Mouse (Mus musculus): ENCODE results near the gene Epo. TPM values are rescaled to one million over a fixed set of nuclear protein-coding genes. Genes with fewer than 3 reads are reported as not detected.
A peak's percentile ranks its signal among the peaks of the same experiment; 100 is the strongest.

Gene Epo
- total and polyA plus RNA-seq, 2 experiments from 2014 or later = not detected

DNA sequence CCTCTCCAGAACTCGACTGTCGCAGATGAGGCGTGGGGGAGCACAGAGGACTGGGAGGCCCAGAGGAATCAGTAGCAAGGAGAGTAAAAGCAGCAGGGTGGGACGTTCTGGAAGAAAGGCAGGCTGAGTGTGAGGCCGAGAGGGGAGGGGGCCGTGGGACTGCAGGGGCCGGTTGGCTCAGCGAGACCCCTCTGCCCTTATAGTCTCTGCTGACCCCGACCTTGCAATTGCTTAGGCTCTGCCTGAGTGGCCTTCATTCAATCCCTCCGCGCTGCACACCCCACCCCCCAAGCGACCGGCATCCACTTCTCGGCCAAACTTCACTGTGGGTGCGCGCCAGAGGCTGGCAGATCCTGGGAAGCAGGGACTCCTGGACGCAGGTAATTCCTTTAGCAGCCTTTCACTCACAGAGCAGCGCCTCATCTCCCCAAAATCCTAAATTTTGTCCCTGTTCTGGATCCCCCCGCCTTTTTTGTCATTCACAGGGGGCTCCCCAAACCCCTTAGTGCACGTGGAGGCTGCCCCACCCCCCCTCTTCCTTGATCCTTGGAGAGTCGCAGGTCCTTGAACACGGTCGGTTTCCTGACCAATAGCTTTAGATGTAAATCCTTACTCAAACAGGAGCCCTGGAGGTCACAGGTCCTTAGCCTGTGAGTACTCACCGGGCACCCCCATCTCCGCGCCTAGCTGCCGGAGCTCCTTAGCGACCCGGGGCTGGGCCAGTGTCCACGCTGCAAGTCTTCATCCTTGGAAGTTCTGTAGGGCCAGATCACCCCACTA lies 47.8 kb downstream of the Epo start:
- no peaks in the 10 kb centered on the region for H3K36me3 ChIP-seq (ENCODE audit: insufficient read depth)
- ATAC-seq (no peak), DNase-seq (no peak)
- H3K4me3 ChIP-seq (ENCODE audit: low read depth, low read length) = peak overlapping the region; percentile 11; the same call in 1 of the 2 replicates
- H3K4me1 ChIP-seq (ENCODE audit: insufficient read depth) = no peaks in the 10 kb centered on the region; the same call in 1 of the 2 replicates
- H3K4me2 ChIP-seq (ENCODE audit: low read depth) = peak overlapping the region; percentile 29
- H3K27me3 ChIP-seq (ENCODE audit: insufficient read depth, low read length) = peaks cover 5% of the 10 kb centered on the region
- 6% methylated on average over 30 of the region's 30 CpGs for WGBS
- no peak overlapping the region for H3K9ac ChIP-seq
- no peaks in the 10 kb centered on the region for H3K9me3 ChIP-seq (ENCODE audit: low read length)
- H3K27ac ChIP-seq (ENCODE audit: low read depth, low read length) = no peak overlapping the region
- TF ChIP-seq CTCF (IDR thresholded peaks at IDR 0.05; ENCODE audit: low read depth) = no peak

DNA sequence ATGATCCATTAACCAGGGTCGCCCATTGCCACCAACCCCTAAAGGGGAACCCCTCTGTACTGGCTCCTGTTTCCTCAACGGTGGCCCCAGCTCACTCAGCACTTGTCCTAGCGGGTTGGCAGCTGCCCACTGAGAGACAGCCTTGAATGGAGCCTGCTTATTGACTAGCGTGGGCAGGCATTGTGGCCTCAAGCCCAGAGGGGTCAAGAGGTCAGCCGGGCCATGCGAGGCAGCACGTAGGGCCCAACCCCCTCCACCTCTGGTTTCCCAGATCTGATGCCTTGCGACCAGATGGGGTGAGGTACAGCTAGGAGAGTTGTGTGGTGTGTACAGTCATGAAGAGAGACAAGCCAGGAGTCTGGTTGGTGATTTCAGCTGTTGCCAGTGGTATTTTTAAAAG lies 51.1 kb downstream of the Epo start:
- no peaks in the 10 kb centered on the region for H3K9me3 ChIP-seq (ENCODE audit: low read length)
- H3K27ac ChIP-seq (ENCODE audit: low read depth, low read length) = no peak overlapping the region
- peaks cover 5% of the 10 kb centered on the region for H3K27me3 ChIP-seq (ENCODE audit: insufficient read depth, low read length)
- no peaks in the 10 kb centered on the region for H3K36me3 ChIP-seq (ENCODE audit: insufficient read depth)
- no peak overlapping the region for H3K4me3 ChIP-seq (ENCODE audit: low read depth, low read length)
- no peak overlapping the region for H3K9ac ChIP-seq
- 16% methylated on average over 8 of the region's 8 CpGs for WGBS
- ATAC-seq (no peak), DNase-seq (no peak)
- TF ChIP-seq CTCF (IDR thresholded peaks at IDR 0.05; ENCODE audit: low read depth) = no peak
- no peaks in the 10 kb centered on the region; the same call in 1 of the 2 replicates for H3K4me1 ChIP-seq (ENCODE audit: insufficient read depth)
- H3K4me2 ChIP-seq (ENCODE audit: low read depth) = no peak overlapping the region

DNA sequence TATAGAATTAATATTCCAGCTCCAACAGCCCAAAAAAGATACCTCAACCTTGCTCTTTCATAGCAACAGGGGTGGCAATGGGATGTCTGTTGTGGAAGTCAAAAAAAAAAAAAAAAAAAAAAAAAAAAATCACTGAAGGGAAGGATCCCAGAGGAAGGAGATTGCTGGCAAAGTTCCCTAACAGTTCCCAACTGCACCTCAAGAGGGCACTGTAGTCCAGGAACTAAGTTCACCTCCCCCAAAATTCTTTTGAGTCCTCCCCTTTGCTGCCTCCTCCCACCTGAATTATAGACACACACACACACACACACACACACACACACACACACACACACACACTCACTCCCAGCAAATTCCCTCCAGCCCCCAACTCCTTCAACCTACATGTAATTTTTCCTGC lies 51.9 kb downstream of the Epo start:
- Histone ChIP-seq H3K27ac (ENCODE audit: low read depth, low read length) (no peak overlapping the region), H3K4me3 (ENCODE audit: low read depth, low read length) (no peak overlapping the region), H3K4me2 (ENCODE audit: low read depth) (no peak overlapping the region), H3K27me3 (ENCODE audit: insufficient read depth, low read length) (peaks cover 5% of the 10 kb centered on the region; the same call in 1 of the 2 replicates), H3K36me3 (ENCODE audit: insufficient read depth) (no peaks in the 10 kb centered on the region), H3K4me1 (ENCODE audit: insufficient read depth) (no peaks in the 10 kb centered on the region; the same call in 1 of the 2 replicates), H3K9ac (no peak overlapping the region), H3K9me3 (ENCODE audit: low read length) (no peaks in the 10 kb centered on the region)
- TF ChIP-seq CTCF (IDR thresholded peaks at IDR 0.05; ENCODE audit: low read depth) = peak; percentile 75
- ATAC-seq (no peak), DNase-seq (peak; percentile 94)

DNA sequence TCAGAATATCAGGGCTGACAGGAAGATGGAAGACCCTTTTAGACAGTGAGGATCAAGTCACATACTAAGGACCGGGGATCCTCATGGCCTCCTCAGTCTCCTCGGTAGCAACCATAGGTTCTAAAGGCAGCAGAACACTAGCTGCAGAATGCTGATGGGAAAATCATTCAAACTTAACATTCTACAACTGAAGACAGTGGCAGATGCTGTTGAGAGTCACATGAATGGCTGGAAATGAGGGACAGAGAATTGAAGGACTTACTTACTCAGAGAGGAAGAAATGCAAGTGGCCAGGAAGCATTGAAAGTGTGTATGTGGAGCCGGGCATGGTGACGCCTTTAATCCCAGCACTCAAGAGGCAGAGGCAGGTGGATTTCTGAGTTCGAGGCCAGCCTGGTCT lies 56.1 kb downstream of the Epo start, which contains the start of gene Zan:
TSS of gene Zan (minus strand) at position 101 of the 400 bp plus-strand sequence.
- Histone ChIP-seq H3K4me2 (ENCODE audit: low read depth) (no peak within 1 kb of the TSS), H3K9ac (no peak within 1 kb of the TSS), H3K4me1 (ENCODE audit: insufficient read depth) (no peaks in the 10 kb centered on the region; the same call in 1 of the 2 replicates), H3K27ac (ENCODE audit: low read depth, low read length) (no peak within 1 kb of the TSS), H3K9me3 (ENCODE audit: low read length) (no peaks in the 10 kb centered on the region), H3K4me3 (ENCODE audit: low read depth, low read length) (no peak within 1 kb of the TSS), H3K27me3 (ENCODE audit: insufficient read depth, low read length) (no peaks in the 10 kb centered on the region), H3K36me3 (ENCODE audit: insufficient read depth) (no peaks in the 10 kb centered on the region)
- DNase-seq = no peak
- no peak for ATAC-seq
- TF ChIP-seq CTCF (IDR thresholded peaks at IDR 0.05; ENCODE audit: low read depth) = no peak
- WGBS = 88% methylated on average over 5 of the region's 5 CpGs

DNA sequence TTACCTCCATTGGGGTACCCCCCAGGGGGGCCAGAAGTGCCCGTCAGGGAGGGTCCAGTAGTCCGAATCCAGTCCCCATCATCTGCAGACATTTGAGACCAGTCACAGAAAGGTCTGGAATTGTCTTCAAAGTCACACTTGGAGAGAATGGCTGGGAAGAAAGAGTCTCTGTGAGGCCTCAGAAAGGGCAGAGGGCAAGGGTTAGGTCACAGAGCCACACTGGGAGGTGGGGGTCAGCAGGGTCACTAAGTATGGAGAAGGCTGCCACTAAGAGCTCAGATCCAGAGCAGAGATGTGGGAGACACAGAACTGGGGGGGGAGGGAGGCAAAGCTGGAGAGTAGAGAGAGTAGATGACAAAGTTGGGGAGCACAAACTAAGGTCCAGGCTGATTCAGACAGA lies 58.7 kb downstream of the Epo start:
- H3K27ac ChIP-seq (ENCODE audit: low read depth, low read length) = no peak overlapping the region
- no peaks in the 10 kb centered on the region for H3K36me3 ChIP-seq (ENCODE audit: insufficient read depth)
- DNase-seq (no peak), ATAC-seq (no peak)
- no peak overlapping the region for H3K9ac ChIP-seq
- no peaks in the 10 kb centered on the region for H3K27me3 ChIP-seq (ENCODE audit: insufficient read depth, low read length)
- no peaks in the 10 kb centered on the region for H3K9me3 ChIP-seq (ENCODE audit: low read length)
- no peaks in the 10 kb centered on the region for H3K4me1 ChIP-seq (ENCODE audit: insufficient read depth)
- H3K4me3 ChIP-seq (ENCODE audit: low read depth, low read length) = no peak overlapping the region
- H3K4me2 ChIP-seq (ENCODE audit: low read depth) = no peak overlapping the region
- WGBS = 26% methylated on average over 2 of the region's 2 CpGs
- TF ChIP-seq CTCF (IDR thresholded peaks at IDR 0.05; ENCODE audit: low read depth) = no peak

DNA sequence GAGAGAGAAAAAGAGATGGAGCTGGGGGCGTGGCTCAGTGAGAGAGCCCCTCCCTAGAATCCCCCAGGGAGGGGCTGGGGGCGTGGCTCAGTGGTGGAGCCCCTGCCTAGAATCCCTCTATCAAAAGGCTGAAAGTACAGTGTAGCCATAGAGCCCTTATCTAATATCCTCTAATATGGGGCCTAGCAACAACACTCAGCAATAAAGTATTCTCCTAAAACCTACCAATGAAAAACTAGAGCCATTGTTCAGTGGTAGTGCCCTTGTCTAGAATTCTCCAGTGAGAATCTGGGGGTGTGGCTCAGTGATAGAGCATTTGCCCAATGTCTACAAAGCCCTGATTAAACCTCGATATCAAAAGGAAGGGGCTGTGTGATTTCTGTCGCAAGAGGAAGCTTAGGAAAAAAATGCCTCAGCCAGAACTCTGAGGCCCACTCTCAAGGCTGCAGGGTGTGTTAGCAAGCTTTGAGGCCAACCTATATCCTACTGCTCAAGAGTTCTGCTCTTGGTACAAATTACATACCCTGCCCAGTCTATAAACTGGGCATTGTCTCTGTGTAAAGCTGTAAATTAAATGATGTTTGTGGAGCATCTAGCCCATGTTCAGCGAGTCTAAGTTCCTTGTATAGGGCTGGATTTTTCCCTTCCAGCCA lies 60.7 kb downstream of the Epo start:
- DNase-seq = no peak
- H3K27ac ChIP-seq (ENCODE audit: low read depth, low read length) = no peak overlapping the region
- H3K4me2 ChIP-seq (ENCODE audit: low read depth) = no peak overlapping the region
- no peak overlapping the region for H3K4me3 ChIP-seq (ENCODE audit: low read depth, low read length)
- no peak overlapping the region for H3K9ac ChIP-seq
- TF ChIP-seq CTCF (IDR thresholded peaks at IDR 0.05; ENCODE audit: low read depth) = no peak
- WGBS = 65% methylated on average over 5 of the region's 5 CpGs
- no peaks in the 10 kb centered on the region for H3K4me1 ChIP-seq (ENCODE audit: insufficient read depth)
- no peaks in the 10 kb centered on the region for H3K36me3 ChIP-seq (ENCODE audit: insufficient read depth)
- H3K27me3 ChIP-seq (ENCODE audit: insufficient read depth, low read length) = no peaks in the 10 kb centered on the region
- ATAC-seq = no peak
- no peaks in the 10 kb centered on the region for H3K9me3 ChIP-seq (ENCODE audit: low read length)

DNA sequence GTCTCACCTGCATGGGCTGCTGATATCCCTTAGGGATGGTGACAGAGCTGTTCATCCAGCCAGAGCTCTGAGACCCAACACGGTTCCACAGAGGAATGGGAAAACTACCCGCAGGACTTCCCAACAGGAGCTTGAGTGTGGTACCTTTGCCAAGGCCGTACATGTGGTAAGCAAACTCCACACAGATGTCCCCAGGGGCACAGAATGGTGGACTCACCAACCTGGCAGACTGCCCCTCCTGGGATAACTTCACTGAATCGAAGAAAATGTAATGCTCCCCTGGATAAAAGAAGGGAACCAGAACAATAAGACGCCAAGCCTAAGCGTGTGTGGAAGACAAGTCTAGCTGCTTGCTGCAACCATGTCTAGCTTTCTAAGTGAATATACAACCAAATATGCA lies 66.1 kb downstream of the Epo start:
- no peaks in the 10 kb centered on the region for H3K36me3 ChIP-seq (ENCODE audit: insufficient read depth)
- no peak for TF ChIP-seq CTCF (IDR thresholded peaks at IDR 0.05; ENCODE audit: low read depth)
- H3K4me1 ChIP-seq (ENCODE audit: insufficient read depth) = no peaks in the 10 kb centered on the region

More for the DNA sequence above, 66.1 kb downstream of the Epo start:
- Histone ChIP-seq H3K27me3 (ENCODE audit: insufficient read depth, low read length) (no peaks in the 10 kb centered on the region), H3K27ac (ENCODE audit: low read depth, low read length) (no peak overlapping the region), H3K4me3 (ENCODE audit: low read depth, low read length) (no peak overlapping the region), H3K9me3 (ENCODE audit: low read length) (no peaks in the 10 kb centered on the region), H3K9ac (no peak overlapping the region), H3K4me2 (ENCODE audit: low read depth) (no peak overlapping the region)
- DNase-seq (no peak), ATAC-seq (no peak)
- WGBS = 92% methylated on average over 6 of the region's 6 CpGs
